Mouse (Mus musculus): ENCODE measurements around the gene Sytl2.

DNA sequence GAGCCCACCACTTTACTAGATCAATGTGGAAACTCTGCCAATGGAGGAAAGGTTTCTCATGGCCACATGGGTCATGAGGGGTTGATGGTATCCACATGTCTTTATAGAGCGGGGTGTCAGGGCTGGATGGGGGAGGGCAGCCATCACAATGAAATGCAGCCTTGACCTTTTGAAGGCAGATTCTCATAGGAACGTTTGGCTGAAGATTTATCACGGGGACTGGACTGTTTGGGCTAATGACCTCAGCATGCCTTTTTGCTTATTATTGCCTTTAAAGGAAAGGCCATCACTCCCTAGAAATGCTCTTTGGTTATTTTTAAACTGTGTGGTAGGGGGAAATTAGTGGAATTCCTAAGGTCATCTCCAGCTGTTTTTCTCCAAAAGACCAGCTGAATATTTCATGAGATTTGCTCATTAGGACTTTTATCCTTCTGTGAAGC is 33.7 kb downstream of the Sytl2 start:
- TF ChIP-seq CTCF (IDR thresholded peaks at IDR 0.05; ENCODE audit: low read depth, low read length) (no peak), GATA1 (IDR thresholded peaks at IDR 0.05; ENCODE audit: borderline replicate concordance, low read length) (no peak), TAL1 (conservative IDR thresholded peaks at IDR 0.05; ENCODE audit: low read depth, low read length) (no peak), GATA2 (IDR thresholded peaks at IDR 0.05; ENCODE audit: borderline replicate concordance, low read depth, low read length) (no peak), POLR2AphosphoS5 (IDR thresholded peaks at IDR 0.05; ENCODE audit: insufficient replicate concordance, low read depth, low read length) (no peak)
